Mouse (Mus musculus): ENCODE measurements at regions not wholly inside any gene's neighbourhood (a gene's known extent, or its start where the extent isn't known, plus 50 kb on each side); places are given as distances from the start of the nearest gene placed in this dataset.

DNA sequence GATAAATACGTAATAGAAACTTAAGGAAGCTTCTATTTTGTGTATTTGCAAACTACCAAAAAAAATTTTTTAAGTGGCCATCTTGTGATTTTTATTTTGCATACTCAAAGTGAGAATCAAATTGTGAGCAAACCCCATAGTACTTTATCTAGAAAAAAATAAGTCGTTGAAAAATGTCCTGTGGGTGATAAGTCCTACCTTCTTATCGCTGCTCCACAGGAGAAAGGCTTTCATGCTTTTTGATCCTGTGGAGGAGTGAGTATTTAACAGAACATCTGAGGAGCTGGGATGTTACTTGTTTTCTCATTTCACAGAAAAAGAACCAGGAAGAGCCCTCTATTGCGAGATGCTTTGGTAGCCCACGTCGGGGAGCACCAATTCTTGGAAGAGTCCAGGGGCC, 72.7 kb upstream of the Ccdc39 start:
- TF ChIP-seq POLR2A (IDR thresholded peaks at IDR 0.05; ENCODE audit: low read depth, low read length) (no peak), CTCF (IDR thresholded peaks at IDR 0.05; ENCODE audit: extremely low read depth, insufficient read length, insufficient replicate concordance, low read depth, low read length) (no peak)

Data from small intestine, adult 2 months (tissue).